Mouse (Mus musculus): ENCODE results near the gene Jag2. TPM values are rescaled to one million over a fixed set of nuclear protein-coding genes. Genes with fewer than 3 reads are reported as not detected.

Gene Jag2
- total and polyA plus RNA-seq, 2 experiments from 2014 or later: 8.5 to 88.4 TPM

- no peak for DNase-seq (ENCODE audit: low spot score)
- no peak for TF ChIP-seq CTCF (IDR thresholded peaks at IDR 0.05; ENCODE audit: low read depth)
- Histone ChIP-seq H3K4me3 (ENCODE audit: low read length) (peak overlapping the region; percentile 31), H3K9ac (replicated peaks; ENCODE audit: low read length) (no peak overlapping the region), H3K4me1 (ENCODE audit: insufficient read depth, low read length) (peaks cover 7% of the 10 kb centered on the region; the same call in 1 of the 2 replicates), H3K4me2 (ENCODE audit: low read depth, low read length) (peak overlapping the region; percentile 53), H3K36me3 (ENCODE audit: insufficient read depth, low read length) (no peaks in the 10 kb centered on the region), H3K27me3 (ENCODE audit: insufficient read depth, low read length) (peaks cover 38% of the 10 kb centered on the region), H3K9me3 (ENCODE audit: low read length) (no peaks in the 10 kb centered on the region), H3K27ac (no peak overlapping the region)
- whole genome bisulfite sequencing: under 1% methylated on average over 36 of the region's 37 CpGs
- no peak for ATAC-seq
Measured at GRCm38 (mm10) chr12:112877607-112878020, 52.0 kb downstream of the Jag2 start.

- 5% methylated on average over 17 of the region's 17 CpGs for WGBS
- Histone ChIP-seq H3K4me3 (ENCODE audit: low read length) (peak overlapping the region; percentile 31), H3K4me1 (ENCODE audit: insufficient read depth, low read length) (peaks cover 7% of the 10 kb centered on the region; the same call in 1 of the 2 replicates), H3K27ac (no peak overlapping the region), H3K36me3 (ENCODE audit: insufficient read depth, low read length) (no peaks in the 10 kb centered on the region), H3K9ac (replicated peaks; ENCODE audit: low read length) (no peak overlapping the region), H3K4me2 (ENCODE audit: low read depth, low read length) (peak overlapping the region; percentile 53), H3K9me3 (ENCODE audit: low read length) (no peaks in the 10 kb centered on the region), H3K27me3 (ENCODE audit: insufficient read depth, low read length) (peaks cover 38% of the 10 kb centered on the region)
- ATAC-seq: no peak
- TF ChIP-seq CTCF (IDR thresholded peaks at IDR 0.05; ENCODE audit: low read depth): no peak
- DNase-seq (ENCODE audit: low spot score): no peak
Measured at GRCm38 (mm10) chr12:112877073-112877576, 52.5 kb downstream of the Jag2 start.

GRCm38 (mm10) chr12:112876332-112877072 is 53.1 kb downstream of the Jag2 start:
- no peak overlapping the region for H3K27ac ChIP-seq
- no peaks in the 10 kb centered on the region for H3K36me3 ChIP-seq (ENCODE audit: insufficient read depth, low read length)
- H3K9ac ChIP-seq (replicated peaks; ENCODE audit: low read length): no peak overlapping the region
- ATAC-seq: no peak
- peak overlapping the region; percentile 39 for H3K4me2 ChIP-seq (ENCODE audit: low read depth, low read length)
- H3K4me1 ChIP-seq (ENCODE audit: insufficient read depth, low read length): peaks cover 7% of the 10 kb centered on the region; the same call in 1 of the 2 replicates
- no peaks in the 10 kb centered on the region for H3K9me3 ChIP-seq (ENCODE audit: low read length)
- no peak for DNase-seq (ENCODE audit: low spot score)
- TF ChIP-seq CTCF (IDR thresholded peaks at IDR 0.05; ENCODE audit: low read depth): no peak
- WGBS: 4% methylated on average over 28 of the region's 28 CpGs
- H3K4me3 ChIP-seq (ENCODE audit: low read length): peak overlapping the region; percentile 10; the same call in 1 of the 2 replicates
- H3K27me3 ChIP-seq (ENCODE audit: insufficient read depth, low read length): peaks cover 38% of the 10 kb centered on the region

GRCm38 (mm10) chr12:112875225-112876013 is 54.2 kb downstream of the Jag2 start:
- Histone ChIP-seq H3K36me3 (ENCODE audit: insufficient read depth, low read length) (no peaks in the 10 kb centered on the region), H3K9ac (replicated peaks; ENCODE audit: low read length) (no peak overlapping the region), H3K4me1 (ENCODE audit: insufficient read depth, low read length) (peaks cover 7% of the 10 kb centered on the region; the same call in 1 of the 2 replicates), H3K27me3 (ENCODE audit: insufficient read depth, low read length) (peaks cover 38% of the 10 kb centered on the region), H3K27ac (no peak overlapping the region), H3K9me3 (ENCODE audit: low read length) (no peaks in the 10 kb centered on the region), H3K4me3 (ENCODE audit: low read length) (no peak overlapping the region), H3K4me2 (ENCODE audit: low read depth, low read length) (no peak overlapping the region)
- DNase-seq (ENCODE audit: low spot score) (peak; percentile 95), ATAC-seq (peak; percentile 81)
- peak; percentile 93 for TF ChIP-seq CTCF (IDR thresholded peaks at IDR 0.05; ENCODE audit: low read depth)
- WGBS: 23% methylated on average over 16 of the region's 16 CpGs

- Histone ChIP-seq H3K9ac (replicated peaks; ENCODE audit: low read length) (0 out of 2 replicates have a peak overlapping the region, but pooled peaks have one; percentile 18), H3K4me1 (ENCODE audit: insufficient read depth, low read length) (peaks cover 7% of the 10 kb centered on the region), H3K36me3 (ENCODE audit: insufficient read depth, low read length) (no peaks in the 10 kb centered on the region), H3K4me3 (ENCODE audit: low read length) (peak overlapping the region; percentile 23), H3K27me3 (ENCODE audit: insufficient read depth, low read length) (peaks cover 38% of the 10 kb centered on the region), H3K9me3 (ENCODE audit: low read length) (no peaks in the 10 kb centered on the region), H3K4me2 (ENCODE audit: low read depth, low read length) (peak overlapping the region; percentile 52), H3K27ac (no peak overlapping the region)
- ATAC-seq (no peak), DNase-seq (ENCODE audit: low spot score) (no peak)
- TF ChIP-seq CTCF (IDR thresholded peaks at IDR 0.05; ENCODE audit: low read depth): no peak
- 16% methylated on average over 22 of the region's 22 CpGs for WGBS
Measured at GRCm38 (mm10) chr12:112874199-112874598, 55.4 kb downstream of the Jag2 start.

- ATAC-seq (peak; percentile 35), DNase-seq (ENCODE audit: low spot score) (peak; percentile 87)
- peaks cover 34% of the 10 kb centered on the region for H3K27me3 ChIP-seq (ENCODE audit: insufficient read depth, low read length)
- H3K9me3 ChIP-seq (ENCODE audit: low read length): no peaks in the 10 kb centered on the region
- peak; percentile 94 for TF ChIP-seq CTCF (IDR thresholded peaks at IDR 0.05; ENCODE audit: low read depth)
- peaks cover 7% of the 10 kb centered on the region for H3K4me1 ChIP-seq (ENCODE audit: insufficient read depth, low read length)
- H3K9ac ChIP-seq (replicated peaks; ENCODE audit: low read length): 0 out of 2 replicates have a peak overlapping the region, but pooled peaks have one; percentile 18
- WGBS: 19% methylated on average over 18 of the region's 18 CpGs
- H3K4me2 ChIP-seq (ENCODE audit: low read depth, low read length): peak overlapping the region; percentile 52
- H3K36me3 ChIP-seq (ENCODE audit: insufficient read depth, low read length): no peaks in the 10 kb centered on the region
- peak overlapping the region; percentile 23 for H3K4me3 ChIP-seq (ENCODE audit: low read length)
- H3K27ac ChIP-seq: no peak overlapping the region
Measured at GRCm38 (mm10) chr12:112873452-112874190, 56.0 kb downstream of the Jag2 start.

Data from hindbrain, postnatal 0 days (tissue).